Mouse (Mus musculus): Measurements from ENCODE around the gene Carm1. TPM values are rescaled to one million over a fixed set of nuclear protein-coding genes. Genes with fewer than 3 reads are reported as not detected.

Carm1 gene
- polyA plus RNA-seq, 1 experiment, result 112 TPM

GRCm38 (mm10) chr9:21598198-21598597, 51.5 kb downstream of the Carm1 start:
- Histone ChIP-seq H3K9me3 (replicated peaks; ENCODE audit: control insufficient read depth, insufficient read depth, low read length, poor library complexity, severe bottlenecking) (no peaks in the 10 kb centered on the region), H3K4me1 (ENCODE audit: control insufficient read depth, insufficient read depth, low read length) (no peaks in the 10 kb centered on the region), H3K9ac (ENCODE audit: low read depth, poor library complexity, severe bottlenecking) (no peak overlapping the region), H3K4me3 (ENCODE audit: low read depth, low read length) (no peak overlapping the region), H3K27ac (ENCODE audit: insufficient read depth, low read length) (no peak overlapping the region), H3K36me3 (ENCODE audit: control insufficient read depth, insufficient read depth, low read length, poor library complexity, severe bottlenecking) (no peaks in the 10 kb centered on the region), H3K27me3 (ENCODE audit: control insufficient read depth, insufficient read depth, low read length, poor library complexity, severe bottlenecking) (no peaks in the 10 kb centered on the region)
- TF ChIP-seq CTCF (IDR thresholded peaks at IDR 0.05; ENCODE audit: low read depth, low read length) (peak; percentile 57), POLR2A (IDR thresholded peaks at IDR 0.05; ENCODE audit: insufficient read depth, low read length) (no peak), EP300 (IDR thresholded peaks at IDR 0.05; ENCODE audit: insufficient read depth, low read depth, low read length) (no peak)

GRCm38 (mm10) chr9:21600186-21600585, 53.5 kb downstream of the Carm1 start:
- peaks cover 2% of the 10 kb centered on the region for H3K4me1 ChIP-seq (ENCODE audit: control insufficient read depth, insufficient read depth, low read length)
- no peaks in the 10 kb centered on the region for H3K9me3 ChIP-seq (replicated peaks; ENCODE audit: control insufficient read depth, insufficient read depth, low read length, poor library complexity, severe bottlenecking)
- H3K9ac ChIP-seq (ENCODE audit: low read depth, poor library complexity, severe bottlenecking), result no peak overlapping the region
- no peak overlapping the region for H3K27ac ChIP-seq (ENCODE audit: insufficient read depth, low read length)
- no peaks in the 10 kb centered on the region for H3K27me3 ChIP-seq (ENCODE audit: control insufficient read depth, insufficient read depth, low read length, poor library complexity, severe bottlenecking)
- no peak overlapping the region for H3K4me3 ChIP-seq (ENCODE audit: low read depth, low read length)
- TF ChIP-seq EP300 (IDR thresholded peaks at IDR 0.05; ENCODE audit: insufficient read depth, low read depth, low read length) (no peak), POLR2A (IDR thresholded peaks at IDR 0.05; ENCODE audit: insufficient read depth, low read length) (no peak), CTCF (IDR thresholded peaks at IDR 0.05; ENCODE audit: low read depth, low read length) (no peak)
- H3K36me3 ChIP-seq (ENCODE audit: control insufficient read depth, insufficient read depth, low read length, poor library complexity, severe bottlenecking), result no peaks in the 10 kb centered on the region

GRCm38 (mm10) chr9:21601073-21601472, 54.4 kb downstream of the Carm1 start:
- TF ChIP-seq EP300 (IDR thresholded peaks at IDR 0.05; ENCODE audit: insufficient read depth, low read depth, low read length) (no peak), POLR2A (IDR thresholded peaks at IDR 0.05; ENCODE audit: insufficient read depth, low read length) (no peak), CTCF (IDR thresholded peaks at IDR 0.05; ENCODE audit: low read depth, low read length) (no peak)
- Histone ChIP-seq H3K27me3 (ENCODE audit: control insufficient read depth, insufficient read depth, low read length, poor library complexity, severe bottlenecking) (no peaks in the 10 kb centered on the region), H3K4me1 (ENCODE audit: control insufficient read depth, insufficient read depth, low read length) (peaks cover 2% of the 10 kb centered on the region), H3K36me3 (ENCODE audit: control insufficient read depth, insufficient read depth, low read length, poor library complexity, severe bottlenecking) (no peaks in the 10 kb centered on the region), H3K9me3 (replicated peaks; ENCODE audit: control insufficient read depth, insufficient read depth, low read length, poor library complexity, severe bottlenecking) (no peaks in the 10 kb centered on the region), H3K4me3 (ENCODE audit: low read depth, low read length) (no peak overlapping the region), H3K9ac (ENCODE audit: low read depth, poor library complexity, severe bottlenecking) (no peak overlapping the region), H3K27ac (ENCODE audit: insufficient read depth, low read length) (no peak overlapping the region)

- H3K9me3 ChIP-seq (replicated peaks; ENCODE audit: control insufficient read depth, insufficient read depth, low read length, poor library complexity, severe bottlenecking), result no peaks in the 10 kb centered on the region
- H3K27ac ChIP-seq (ENCODE audit: insufficient read depth, low read length), result no peak overlapping the region
- peaks cover 2% of the 10 kb centered on the region for H3K4me1 ChIP-seq (ENCODE audit: control insufficient read depth, insufficient read depth, low read length)
- H3K4me3 ChIP-seq (ENCODE audit: low read depth, low read length), result no peak overlapping the region
- no peaks in the 10 kb centered on the region for H3K27me3 ChIP-seq (ENCODE audit: control insufficient read depth, insufficient read depth, low read length, poor library complexity, severe bottlenecking)
- no peak overlapping the region for H3K9ac ChIP-seq (ENCODE audit: low read depth, poor library complexity, severe bottlenecking)
- TF ChIP-seq POLR2A (IDR thresholded peaks at IDR 0.05; ENCODE audit: insufficient read depth, low read length) (no peak), EP300 (IDR thresholded peaks at IDR 0.05; ENCODE audit: insufficient read depth, low read depth, low read length) (no peak), CTCF (IDR thresholded peaks at IDR 0.05; ENCODE audit: low read depth, low read length) (peak; percentile 86)
- no peaks in the 10 kb centered on the region for H3K36me3 ChIP-seq (ENCODE audit: control insufficient read depth, insufficient read depth, low read length, poor library complexity, severe bottlenecking)
These were observed 55.2 kb downstream of the Carm1 start for GRCm38 (mm10) chr9:21601722-21602399.

GRCm38 (mm10) chr9:21604119-21604518, 57.4 kb downstream of the Carm1 start:
- Histone ChIP-seq H3K9ac (ENCODE audit: low read depth, poor library complexity, severe bottlenecking) (no peak overlapping the region), H3K4me1 (ENCODE audit: control insufficient read depth, insufficient read depth, low read length) (peaks cover 2% of the 10 kb centered on the region), H3K27ac (ENCODE audit: insufficient read depth, low read length) (no peak overlapping the region), H3K9me3 (replicated peaks; ENCODE audit: control insufficient read depth, insufficient read depth, low read length, poor library complexity, severe bottlenecking) (no peaks in the 10 kb centered on the region), H3K27me3 (ENCODE audit: control insufficient read depth, insufficient read depth, low read length, poor library complexity, severe bottlenecking) (no peaks in the 10 kb centered on the region), H3K36me3 (ENCODE audit: control insufficient read depth, insufficient read depth, low read length, poor library complexity, severe bottlenecking) (no peaks in the 10 kb centered on the region), H3K4me3 (ENCODE audit: low read depth, low read length) (no peak overlapping the region)
- TF ChIP-seq EP300 (IDR thresholded peaks at IDR 0.05; ENCODE audit: insufficient read depth, low read depth, low read length) (no peak), POLR2A (IDR thresholded peaks at IDR 0.05; ENCODE audit: insufficient read depth, low read length) (no peak), CTCF (IDR thresholded peaks at IDR 0.05; ENCODE audit: low read depth, low read length) (no peak)

- TF ChIP-seq POLR2A (IDR thresholded peaks at IDR 0.05; ENCODE audit: insufficient read depth, low read length) (no peak), EP300 (IDR thresholded peaks at IDR 0.05; ENCODE audit: insufficient read depth, low read depth, low read length) (no peak), CTCF (IDR thresholded peaks at IDR 0.05; ENCODE audit: low read depth, low read length) (no peak)
- Histone ChIP-seq H3K4me1 (ENCODE audit: control insufficient read depth, insufficient read depth, low read length) (peaks cover 2% of the 10 kb centered on the region), H3K27me3 (ENCODE audit: control insufficient read depth, insufficient read depth, low read length, poor library complexity, severe bottlenecking) (no peaks in the 10 kb centered on the region), H3K9me3 (replicated peaks; ENCODE audit: control insufficient read depth, insufficient read depth, low read length, poor library complexity, severe bottlenecking) (no peaks in the 10 kb centered on the region), H3K4me3 (ENCODE audit: low read depth, low read length) (no peak overlapping the region), H3K9ac (ENCODE audit: low read depth, poor library complexity, severe bottlenecking) (no peak overlapping the region), H3K36me3 (ENCODE audit: control insufficient read depth, insufficient read depth, low read length, poor library complexity, severe bottlenecking) (no peaks in the 10 kb centered on the region), H3K27ac (ENCODE audit: insufficient read depth, low read length) (peak overlapping the region; percentile 41; the same call in 1 of the 2 replicates)
These were observed 59.2 kb downstream of the Carm1 start for GRCm38 (mm10) chr9:21605865-21606264.

Data from ES-Bruce4 (cell line).